Mouse (Mus musculus) stomach, embryonic 15.5 days (tissue): ENCODE measurements at regions not wholly inside any gene's neighbourhood (a gene's known extent, or its start where the extent isn't known, plus 50 kb on each side); places are given as distances from the start of the nearest gene placed in this dataset.

ENCODE experiments used
- ATAC-seq: fragments of 200-750 bp; cut with Nextera tagmentation; 2 replicates; pipeline ENCODE4 v1.8.0; 2017; ENCODE audit warnings: low read depth, moderate number of reproducible peaks, moderate TSS enrichment; ENCODE audit not compliant: insufficient read depth, low FRiP score
- H3K27ac ChIP-seq: fragments of 300-500 bp; sonication (generic); 2 replicates; pipeline ENCODE4 v1.5.1; 2015; ENCODE audit warnings: mild to moderate bottlenecking, inconsistent platforms
- H3K27me3 ChIP-seq: fragments of 300-500 bp; sonication (generic); replicated peaks from 2 replicates; pipeline ENCODE4 v1.6.1; 2015; ENCODE audit warnings: inconsistent platforms
- H3K36me3 ChIP-seq: fragments of 300-500 bp; sonication (generic); 2 replicates; pipeline ENCODE4 v1.6.1; 2015; ENCODE audit warnings: inconsistent platforms
- H3K4me1 ChIP-seq: fragments of 300-500 bp; sonication (generic); 2 replicates; pipeline ENCODE4 v1.6.1; 2015; ENCODE audit warnings: inconsistent platforms
- H3K4me2 ChIP-seq: fragments of 300-500 bp; sonication (generic); 2 replicates; pipeline ENCODE4 v1.6.1; 2015; ENCODE audit warnings: mild to moderate bottlenecking, inconsistent platforms
- H3K4me3 ChIP-seq: fragments of 300-500 bp; sonication (generic); replicated peaks from 2 replicates; pipeline ENCODE4 v1.5.1; 2015; ENCODE audit warnings: inconsistent platforms
- H3K9ac ChIP-seq: fragments of 300-500 bp; sonication (generic); 2 replicates; pipeline ENCODE4 v1.6.1; 2015; ENCODE audit warnings: inconsistent platforms
- H3K9me3 ChIP-seq: fragments of 300-500 bp; sonication (generic); 2 replicates; pipeline ENCODE4 v1.6.1; 2016; ENCODE audit warnings: inconsistent platforms
- WGBS: fragments of 180-500 bp; shearing (Covaris S2); methylation state at CpG from one replicate; pipeline ENCODE4 v1.1.7; 2015; 5-methylcytosine and 5-hydroxymethylcytosine counted together

DNA sequence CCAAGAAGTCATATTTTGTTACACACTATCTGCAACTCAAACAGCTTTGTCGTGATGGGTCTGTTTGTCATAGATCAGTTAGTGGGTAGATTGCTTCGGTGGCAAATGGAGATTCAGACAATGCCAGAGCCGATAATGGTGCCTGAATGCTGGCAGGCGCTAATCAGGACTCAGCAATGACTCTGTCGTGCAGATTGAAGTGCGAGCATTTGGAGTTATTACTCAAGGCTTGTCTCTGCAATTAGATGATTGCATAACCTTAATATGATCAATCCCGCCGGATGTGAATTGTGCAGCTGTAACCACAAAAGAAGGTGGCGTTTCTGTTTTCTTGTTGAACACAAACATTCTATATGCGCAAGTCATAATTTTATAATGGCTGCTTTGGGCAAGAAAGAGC, 88.8 kb upstream of the Mafb start:
- Histone ChIP-seq H3K4me3 (no peak overlapping the region), H3K36me3 (no peaks in the 10 kb centered on the region), H3K27ac (no peak overlapping the region), H3K4me2 (no peak overlapping the region), H3K27me3 (no peaks in the 10 kb centered on the region), H3K9ac (no peak overlapping the region), H3K9me3 (no peaks in the 10 kb centered on the region), H3K4me1 (peaks cover 16% of the 10 kb centered on the region; the same call in 1 of the 2 replicates)
- 72% methylated on average over 10 of the region's 10 CpGs for WGBS
- no peak for ATAC-seq

- Histone ChIP-seq H3K9me3 (no peaks in the 10 kb centered on the region), H3K27ac (no peak overlapping the region), H3K27me3 (no peaks in the 10 kb centered on the region), H3K4me2 (no peak overlapping the region), H3K9ac (no peak overlapping the region), H3K36me3 (no peaks in the 10 kb centered on the region), H3K4me1 (0 out of 2 replicates have a peak, but pooled peaks cover 6% of the 10 kb centered on the region), H3K4me3 (no peak overlapping the region)
- WGBS, result 75% methylated on average over 8 of the region's 8 CpGs
- ATAC-seq, result no peak
Observed at GRCm38 (mm10) chr2:160456681-160457080, 89.8 kb upstream of the Mafb start.

GRCm38 (mm10) chr2:160471561-160471960, 104.7 kb upstream of the Mafb start:
- Histone ChIP-seq H3K36me3 (no peaks in the 10 kb centered on the region), H3K4me3 (no peak overlapping the region), H3K27me3 (no peaks in the 10 kb centered on the region), H3K4me2 (no peak overlapping the region), H3K4me1 (no peaks in the 10 kb centered on the region), H3K9me3 (no peaks in the 10 kb centered on the region), H3K27ac (no peak overlapping the region), H3K9ac (no peak overlapping the region)
- no peak for ATAC-seq
- 65% methylated on average over 4 of the region's 4 CpGs for WGBS

GRCm38 (mm10) chr2:160476181-160476580, 109.3 kb upstream of the Mafb start:
- 87% methylated on average over 3 of the region's 3 CpGs for WGBS

GRCm38 (mm10) chr2:160479240-160479639, 112.4 kb upstream of the Mafb start:
- Histone ChIP-seq H3K9ac (no peak overlapping the region), H3K27me3 (no peaks in the 10 kb centered on the region), H3K27ac (no peak overlapping the region), H3K4me3 (no peak overlapping the region), H3K9me3 (no peaks in the 10 kb centered on the region), H3K4me1 (no peaks in the 10 kb centered on the region), H3K4me2 (no peak overlapping the region), H3K36me3 (no peaks in the 10 kb centered on the region)
- WGBS, result 47% methylated on average over 7 of the region's 7 CpGs
- no peak; the same call in 1 of the 2 replicates for ATAC-seq

More at GRCm38 (mm10) chr2:160476181-160476580, 109.3 kb upstream of the Mafb start:
- Histone ChIP-seq H3K36me3 (no peaks in the 10 kb centered on the region), H3K4me1 (no peaks in the 10 kb centered on the region), H3K9me3 (no peaks in the 10 kb centered on the region), H3K27me3 (no peaks in the 10 kb centered on the region), H3K9ac (no peak overlapping the region), H3K4me2 (no peak overlapping the region), H3K4me3 (no peak overlapping the region), H3K27ac (no peak overlapping the region)
- no peak for ATAC-seq

DNA sequence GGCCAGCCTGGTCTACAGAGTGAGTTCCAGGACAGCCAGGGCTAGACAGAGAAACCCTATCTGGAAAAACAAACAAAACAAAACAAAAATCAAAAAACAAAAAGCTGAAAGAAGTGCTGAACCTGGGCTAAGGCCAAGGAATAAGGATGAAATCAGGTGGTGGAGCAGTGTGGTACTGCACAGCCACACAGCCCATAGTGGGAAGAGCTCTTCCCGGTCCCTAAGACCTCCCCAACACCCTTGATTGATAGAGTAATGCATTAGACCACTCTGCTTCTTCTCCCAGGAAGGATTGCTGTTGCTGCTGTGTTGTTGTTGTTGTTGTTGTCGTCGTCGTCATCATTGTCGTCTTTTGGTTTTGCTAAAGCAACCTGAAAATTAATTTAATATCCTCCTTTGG, 118.2 kb upstream of the Mafb start:
- ATAC-seq, result no peak
- H3K27ac ChIP-seq, result no peak overlapping the region
- no peak overlapping the region for H3K4me3 ChIP-seq
- H3K9me3 ChIP-seq, result no peaks in the 10 kb centered on the region
- no peaks in the 10 kb centered on the region for H3K36me3 ChIP-seq
- no peaks in the 10 kb centered on the region for H3K4me1 ChIP-seq
- H3K9ac ChIP-seq, result no peak overlapping the region
- WGBS, result 92% methylated on average over 5 of the region's 5 CpGs
- H3K27me3 ChIP-seq, result no peaks in the 10 kb centered on the region
- no peak overlapping the region for H3K4me2 ChIP-seq

GRCm38 (mm10) chr2:160485515-160485914, 118.7 kb upstream of the Mafb start:
- Histone ChIP-seq H3K4me3 (no peak overlapping the region), H3K9ac (no peak overlapping the region), H3K4me2 (no peak overlapping the region), H3K4me1 (no peaks in the 10 kb centered on the region), H3K27ac (no peak overlapping the region), H3K27me3 (no peaks in the 10 kb centered on the region), H3K9me3 (no peaks in the 10 kb centered on the region), H3K36me3 (no peaks in the 10 kb centered on the region)
- 64% methylated on average over 5 of the region's 5 CpGs for WGBS
- ATAC-seq, result no peak

DNA sequence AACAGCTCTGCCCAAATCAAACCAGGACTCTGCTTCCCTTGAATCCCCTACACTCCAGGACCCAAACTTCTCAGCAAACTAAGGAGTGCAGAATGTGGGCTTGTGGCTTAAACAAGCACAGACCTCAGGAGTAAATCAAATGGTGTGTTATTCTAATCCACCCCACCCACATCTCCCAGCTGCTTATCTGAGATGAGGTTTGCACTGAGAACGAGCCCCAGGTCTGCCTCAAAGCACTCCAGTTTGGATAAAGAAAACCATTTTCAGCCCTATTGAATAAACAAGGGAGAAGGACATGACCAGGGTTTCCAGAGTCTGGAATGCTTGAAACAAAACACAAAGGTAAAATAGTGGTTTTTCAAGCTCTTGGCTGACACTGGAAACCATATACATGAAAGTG, 132.9 kb upstream of the Mafb start:
- Histone ChIP-seq H3K27ac (no peak overlapping the region), H3K27me3 (no peaks in the 10 kb centered on the region), H3K9me3 (no peaks in the 10 kb centered on the region), H3K4me2 (no peak overlapping the region), H3K36me3 (no peaks in the 10 kb centered on the region), H3K9ac (no peak overlapping the region), H3K4me1 (no peaks in the 10 kb centered on the region), H3K4me3 (no peak overlapping the region)
- WGBS, result 7% methylated on average over 1 of the region's 1 CpGs
- peak; percentile 65 for ATAC-seq

DNA sequence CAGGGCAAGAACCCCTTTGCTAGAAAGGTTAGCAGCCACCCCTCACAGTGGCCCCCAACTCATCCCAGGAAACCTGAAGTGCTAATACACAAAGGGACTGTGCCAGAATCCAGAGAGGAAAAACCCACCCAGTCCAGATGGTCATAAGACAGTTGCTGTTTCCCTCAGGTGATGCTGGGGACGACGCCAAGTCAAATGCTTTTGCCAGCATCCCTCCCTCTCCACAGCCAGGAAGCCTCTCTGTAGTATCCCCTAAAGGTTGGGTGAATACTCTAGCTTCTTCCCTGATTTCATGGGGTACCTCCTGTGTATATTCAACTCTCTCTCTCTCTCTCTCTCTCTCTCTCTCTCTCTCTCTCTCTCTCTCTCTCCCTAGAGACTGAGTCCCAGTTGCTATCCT, 136.0 kb upstream of the Mafb start:
- no peaks in the 10 kb centered on the region for H3K36me3 ChIP-seq
- H3K4me2 ChIP-seq, result no peak overlapping the region
- no peak for ATAC-seq
- H3K27me3 ChIP-seq, result no peaks in the 10 kb centered on the region
- no peaks in the 10 kb centered on the region for H3K9me3 ChIP-seq
- no peak overlapping the region for H3K4me3 ChIP-seq
- H3K27ac ChIP-seq, result no peak overlapping the region
- H3K9ac ChIP-seq, result no peak overlapping the region
- H3K4me1 ChIP-seq, result no peaks in the 10 kb centered on the region
- WGBS, result 86% methylated on average over 2 of the region's 2 CpGs

DNA sequence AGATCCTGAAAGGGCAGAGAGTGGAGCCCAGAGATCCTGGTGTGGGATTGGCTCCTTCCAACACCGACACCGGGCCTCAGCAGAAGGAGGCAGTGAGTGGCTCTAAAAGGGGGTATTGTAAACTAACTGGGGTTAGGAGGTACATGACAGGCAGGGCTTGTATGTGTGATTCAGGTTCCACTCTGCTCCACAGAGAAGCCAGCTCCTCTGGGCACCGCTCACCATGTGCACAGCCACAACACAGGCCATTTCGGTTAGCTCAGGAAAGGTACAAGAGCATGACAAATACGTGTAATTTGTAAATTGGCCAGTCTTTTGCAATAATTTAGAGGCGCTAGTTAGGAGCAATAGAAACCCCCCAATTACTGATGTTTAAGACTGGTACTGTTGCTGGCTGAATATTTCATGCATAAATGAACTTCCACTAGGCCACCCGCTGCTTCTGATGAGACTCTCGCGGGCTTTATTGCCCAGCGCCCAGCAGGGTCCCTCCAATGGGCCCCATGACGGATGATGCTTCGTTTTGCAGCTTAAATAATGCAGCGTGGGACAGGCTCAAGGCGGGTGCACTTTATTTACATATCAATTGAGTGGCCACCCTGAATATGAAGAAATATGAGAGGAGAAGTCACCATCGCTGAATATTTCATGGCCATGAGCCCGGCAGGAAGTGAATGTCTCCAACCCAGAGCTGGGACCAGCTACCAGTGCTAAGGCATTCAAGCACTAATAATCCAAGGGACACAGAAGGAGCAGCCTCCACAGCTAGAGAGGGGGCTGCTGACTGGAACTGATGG, 136.9 kb upstream of the Mafb start:
- Histone ChIP-seq H3K36me3 (no peaks in the 10 kb centered on the region), H3K4me3 (no peak overlapping the region)
- 55% methylated on average over 16 of the region's 16 CpGs for WGBS

DNA sequence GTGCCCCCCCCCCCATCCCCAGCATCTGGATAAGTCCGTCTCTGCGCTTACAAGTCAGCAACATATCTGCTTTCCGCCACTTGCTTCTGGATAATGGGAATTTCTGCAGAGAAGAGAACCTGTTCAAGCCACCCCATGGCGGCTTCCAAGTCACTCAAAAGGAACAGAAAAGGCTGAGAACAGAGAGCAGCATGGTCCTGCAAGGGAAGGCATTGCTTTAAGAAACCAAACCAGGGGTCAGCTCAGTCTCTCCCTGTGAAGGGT, 137.5 kb upstream of the Mafb start:
- H3K9ac ChIP-seq, result no peak overlapping the region
- H3K4me2 ChIP-seq, result no peak overlapping the region
- no peaks in the 10 kb centered on the region for H3K4me1 ChIP-seq
- WGBS, result 80% methylated on average over 4 of the region's 4 CpGs
- H3K9me3 ChIP-seq, result no peaks in the 10 kb centered on the region
- H3K4me3 ChIP-seq, result no peak overlapping the region
- H3K27ac ChIP-seq, result no peak overlapping the region
- ATAC-seq, result no peak
- no peaks in the 10 kb centered on the region for H3K27me3 ChIP-seq
- H3K36me3 ChIP-seq, result no peaks in the 10 kb centered on the region

More for the DNA sequence above, 136.9 kb upstream of the Mafb start:
- Histone ChIP-seq H3K9me3 (no peaks in the 10 kb centered on the region), H3K4me2 (no peak overlapping the region), H3K27me3 (no peaks in the 10 kb centered on the region), H3K27ac (no peak overlapping the region), H3K4me1 (no peaks in the 10 kb centered on the region), H3K9ac (no peak overlapping the region)
- no peak for ATAC-seq

DNA sequence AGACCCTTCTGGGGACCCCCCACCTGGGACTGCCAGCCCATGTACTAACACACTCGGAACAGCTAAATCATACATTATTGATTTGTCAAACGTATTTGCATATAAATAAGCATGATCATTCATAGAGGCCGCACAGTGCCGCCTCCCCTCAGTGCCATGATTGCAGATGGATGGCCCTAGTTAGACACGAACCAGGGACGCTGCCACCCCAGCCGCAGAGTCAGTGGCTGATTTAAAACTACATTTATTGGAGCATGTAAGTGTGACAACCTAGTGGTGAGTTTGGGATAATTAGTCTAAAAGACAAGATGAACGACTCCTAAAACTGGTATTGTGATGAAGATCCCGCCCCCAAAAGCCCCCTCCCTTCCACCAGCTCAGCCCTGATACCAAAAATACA, 138.3 kb upstream of the Top1 start:
- Histone ChIP-seq H3K4me1 (no peaks in the 10 kb centered on the region), H3K36me3 (no peaks in the 10 kb centered on the region), H3K9ac (no peak overlapping the region), H3K27ac (no peak overlapping the region), H3K4me3 (no peak overlapping the region), H3K4me2 (no peak overlapping the region), H3K9me3 (no peaks in the 10 kb centered on the region), H3K27me3 (no peaks in the 10 kb centered on the region)
- no peak for ATAC-seq
- 60% methylated on average over 9 of the region's 9 CpGs for whole genome bisulfite sequencing
